Mouse (Mus musculus) embryonic facial prominence, embryonic 13.5 days (tissue): ENCODE results near the gene Ankrd11. TPM values are rescaled to one million over a fixed set of nuclear protein-coding genes. Genes with fewer than 3 reads are reported as not detected.

Experiments
- ATAC-seq: fragments of 200-750 bp; cut with Nextera tagmentation; 2 replicates; pipeline ENCODE4 v1.8.0; 2017; ENCODE audit warnings: low read depth; ENCODE audit not compliant: insufficient number of reproducible peaks, insufficient read depth, low FRiP score, low TSS enrichment
- H3K27ac ChIP-seq: fragments of 300-500 bp; sonication (generic); 2 replicates; pipeline ENCODE4 v1.5.1; 2015; ENCODE audit warnings: moderate library complexity, mild to moderate bottlenecking, inconsistent platforms
- H3K27me3 ChIP-seq: fragments of 300-500 bp; sonication (generic); 2 replicates; pipeline ENCODE4 v1.6.1; 2015; ENCODE audit warnings: mild to moderate bottlenecking, inconsistent platforms
- H3K36me3 ChIP-seq: fragments of 300-500 bp; sonication (generic); 2 replicates; pipeline ENCODE4 v1.6.1; 2015; ENCODE audit warnings: mild to moderate bottlenecking, inconsistent platforms
- H3K4me1 ChIP-seq: fragments of 300-500 bp; sonication (generic); 2 replicates; pipeline ENCODE4 v1.6.1; 2015; ENCODE audit warnings: inconsistent platforms
- H3K4me2 ChIP-seq: fragments of 300-500 bp; sonication (generic); 2 replicates; pipeline ENCODE4 v1.6.1; 2015; ENCODE audit warnings: moderate library complexity, mild to moderate bottlenecking, inconsistent platforms
- H3K4me3 ChIP-seq: fragments of 300-500 bp; sonication (generic); 2 replicates; pipeline ENCODE4 v1.5.1; 2015; ENCODE audit warnings: mild to moderate bottlenecking, inconsistent platforms
- H3K9ac ChIP-seq: fragments of 300-500 bp; sonication (generic); 2 replicates; pipeline ENCODE4 v1.6.1; 2015; ENCODE audit warnings: mild to moderate bottlenecking, inconsistent platforms
- H3K9me3 ChIP-seq: fragments of 300-500 bp; sonication (generic); 2 replicates; pipeline ENCODE4 v1.6.1; 2016; ENCODE audit warnings: inconsistent platforms
- WGBS: fragments of 180-500 bp; shearing (Covaris S2); methylation state at CpG from one replicate; pipeline ENCODE4 v1.1.7; 2015; ENCODE audit warnings: mixed read lengths; 5-methylcytosine and 5-hydroxymethylcytosine counted together
- polyA plus RNA-seq: library from polyadenylated mRNA; unstranded; fragments of >200 nt; fragmentation: Nextera tagmentation; extraction: Ambion mirVana; gene quantifications from 2 replicates; pipeline ENCODE4 v1.2.1, GENCODE M21; 2015

The Ankrd11 gene
- polyA plus RNA-seq, 1 experiment from 2014 or later: 40.9 TPM

DNA sequence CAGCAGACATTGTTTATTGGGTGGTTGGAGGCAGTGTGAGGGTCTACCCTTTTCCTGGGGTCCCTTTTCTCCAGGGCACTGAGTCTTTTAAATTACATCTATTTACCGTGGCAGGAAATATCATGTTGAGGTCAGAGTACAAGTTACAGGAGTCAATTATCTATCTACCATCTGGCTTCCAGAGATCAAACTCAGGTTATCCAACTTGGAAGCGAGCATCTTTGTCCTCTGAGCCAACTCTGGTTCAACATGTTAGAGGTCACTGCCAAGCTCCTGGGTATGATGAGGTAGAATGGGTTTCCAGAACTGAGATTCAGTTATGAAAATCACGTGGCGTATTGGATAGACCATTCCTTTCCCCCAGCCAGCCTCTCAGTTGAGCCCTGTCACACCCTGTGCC is 187.0 kb downstream of the Ankrd11 start:
- Histone ChIP-seq H3K27me3 (no peaks in the 10 kb centered on the region), H3K4me1 (peaks cover 10% of the 10 kb centered on the region), H3K9me3 (no peaks in the 10 kb centered on the region), H3K4me3 (no peak overlapping the region), H3K4me2 (no peak overlapping the region), H3K27ac (no peak overlapping the region), H3K36me3 (no peaks in the 10 kb centered on the region), H3K9ac (no peak overlapping the region)
- no peak for ATAC-seq
- WGBS: 61% methylated on average over 4 of the region's 4 CpGs

- Histone ChIP-seq H3K4me2 (no peak overlapping the region), H3K4me1 (peaks cover 16% of the 10 kb centered on the region), H3K27me3 (no peaks in the 10 kb centered on the region), H3K9ac (no peak overlapping the region), H3K36me3 (no peaks in the 10 kb centered on the region), H3K9me3 (no peaks in the 10 kb centered on the region), H3K4me3 (no peak overlapping the region), H3K27ac (no peak overlapping the region)
- 69% methylated on average over 7 of the region's 7 CpGs for WGBS
- ATAC-seq: no peak
Observed at GRCm38 (mm10) chr8:122854388-122854787, 187.7 kb downstream of the Ankrd11 start.

GRCm38 (mm10) chr8:122853340-122853771 is 188.7 kb downstream of the Ankrd11 start:
- Histone ChIP-seq H3K36me3 (no peaks in the 10 kb centered on the region), H3K9me3 (no peaks in the 10 kb centered on the region), H3K4me3 (no peak overlapping the region), H3K27me3 (peaks cover 3% of the 10 kb centered on the region; the same call in 1 of the 2 replicates), H3K27ac (no peak overlapping the region), H3K9ac (no peak overlapping the region), H3K4me1 (peaks cover 22% of the 10 kb centered on the region), H3K4me2 (no peak overlapping the region)
- 19% methylated on average over 11 of the region's 11 CpGs for WGBS
- 0 out of 2 replicates have a peak, but pooled peaks have one; percentile 16 for ATAC-seq

GRCm38 (mm10) chr8:122852546-122852905 is 189.6 kb downstream of the Ankrd11 start:
- ATAC-seq: no peak
- 35% methylated on average over 1 of the region's 1 CpGs for WGBS
- H3K4me2 ChIP-seq: no peak overlapping the region

DNA sequence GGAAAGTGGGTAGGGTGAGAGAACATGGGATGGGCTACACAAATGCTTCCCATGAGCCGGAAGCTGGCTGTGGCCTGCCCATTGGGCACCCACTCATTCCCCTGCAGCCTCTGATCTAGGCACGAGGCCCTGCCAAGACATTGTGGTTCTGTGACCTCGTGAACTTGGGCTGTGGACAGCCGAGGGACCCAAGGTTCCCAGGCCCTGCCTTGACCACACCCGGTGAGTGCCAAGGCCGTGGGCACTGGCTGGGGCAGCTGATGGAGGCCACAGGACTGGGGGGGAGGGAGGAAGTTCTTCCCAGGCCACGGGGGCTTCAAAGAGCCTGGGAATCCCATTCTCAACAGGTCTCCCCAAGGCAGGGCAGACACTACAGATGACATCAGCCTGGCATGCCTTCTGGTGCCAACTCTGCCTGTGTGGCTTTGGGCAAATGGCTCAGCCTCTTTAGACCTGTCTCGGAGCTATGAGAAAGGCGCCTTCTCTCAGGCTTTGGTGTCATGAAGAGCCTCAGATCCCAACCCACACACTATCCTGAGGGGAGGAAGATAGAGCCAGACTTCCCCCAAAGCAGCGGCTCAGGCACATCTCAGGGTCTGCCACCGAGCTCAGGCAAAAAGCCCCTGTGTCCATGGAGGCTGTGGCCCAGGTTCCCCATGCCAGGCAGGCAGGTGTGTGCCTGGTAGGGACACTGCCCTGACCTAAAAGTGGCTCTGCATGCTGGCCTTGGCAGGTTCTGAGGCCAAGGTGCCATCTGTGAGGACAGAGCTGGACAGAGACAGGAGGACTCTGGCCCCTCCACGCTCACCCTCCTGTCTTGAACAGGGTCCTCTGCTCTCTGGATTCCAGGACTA is 190.2 kb downstream of the Ankrd11 start:
- no peaks in the 10 kb centered on the region for H3K36me3 ChIP-seq
- no peak overlapping the region for H3K9ac ChIP-seq
- no peak for ATAC-seq
- WGBS: 87% methylated on average over 12 of the region's 12 CpGs
- H3K9me3 ChIP-seq: no peaks in the 10 kb centered on the region
- H3K4me3 ChIP-seq: no peak overlapping the region
- no peak overlapping the region for H3K4me2 ChIP-seq
- H3K27ac ChIP-seq: no peak overlapping the region
- H3K27me3 ChIP-seq: peaks cover 3% of the 10 kb centered on the region; the same call in 1 of the 2 replicates
- H3K4me1 ChIP-seq: peaks cover 25% of the 10 kb centered on the region

More at GRCm38 (mm10) chr8:122852546-122852905, 189.6 kb downstream of the Ankrd11 start:
- Histone ChIP-seq H3K9me3 (no peaks in the 10 kb centered on the region), H3K9ac (no peak overlapping the region), H3K4me3 (no peak overlapping the region), H3K27ac (no peak overlapping the region), H3K36me3 (no peaks in the 10 kb centered on the region), H3K27me3 (peaks cover 3% of the 10 kb centered on the region; the same call in 1 of the 2 replicates), H3K4me1 (peaks cover 25% of the 10 kb centered on the region)

DNA sequence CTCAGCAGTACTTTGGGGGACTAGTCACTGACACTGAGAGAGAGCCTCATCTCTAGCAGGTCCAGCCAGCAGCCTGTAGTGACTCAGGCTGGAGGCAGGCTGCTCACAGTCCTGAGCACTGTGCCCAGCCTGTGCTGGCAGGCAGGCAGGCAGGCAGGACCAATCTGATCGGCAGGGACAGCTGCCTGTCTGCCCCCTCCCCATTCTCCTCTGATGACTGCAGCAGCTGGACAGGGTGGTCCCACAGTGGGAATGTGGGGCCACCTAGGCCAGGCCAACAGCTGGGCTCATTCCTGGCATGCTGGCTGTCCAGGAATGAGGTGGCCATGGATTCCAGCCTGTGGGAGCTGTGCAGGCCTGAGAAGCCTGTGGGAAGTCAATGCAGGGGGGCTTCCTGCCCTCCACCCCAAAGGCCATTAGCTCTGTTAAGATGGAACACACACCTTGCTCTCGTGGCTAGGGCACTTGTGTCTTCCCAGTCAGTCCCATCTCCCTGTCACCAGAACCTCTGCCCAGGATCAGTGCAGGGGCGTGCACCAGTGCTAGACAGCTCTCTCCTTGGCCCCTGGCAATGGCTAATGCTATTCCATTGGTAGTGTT is 191.3 kb downstream of the Ankrd11 start:
- H3K27ac ChIP-seq: no peak overlapping the region
- H3K36me3 ChIP-seq: no peaks in the 10 kb centered on the region
- H3K4me3 ChIP-seq: no peak overlapping the region
- peaks cover 3% of the 10 kb centered on the region; the same call in 1 of the 2 replicates for H3K27me3 ChIP-seq
- ATAC-seq: no peak
- H3K9me3 ChIP-seq: no peaks in the 10 kb centered on the region
- WGBS: 73% methylated on average over 3 of the region's 3 CpGs
- H3K9ac ChIP-seq: no peak overlapping the region
- peaks cover 25% of the 10 kb centered on the region for H3K4me1 ChIP-seq
- no peak overlapping the region for H3K4me2 ChIP-seq

DNA sequence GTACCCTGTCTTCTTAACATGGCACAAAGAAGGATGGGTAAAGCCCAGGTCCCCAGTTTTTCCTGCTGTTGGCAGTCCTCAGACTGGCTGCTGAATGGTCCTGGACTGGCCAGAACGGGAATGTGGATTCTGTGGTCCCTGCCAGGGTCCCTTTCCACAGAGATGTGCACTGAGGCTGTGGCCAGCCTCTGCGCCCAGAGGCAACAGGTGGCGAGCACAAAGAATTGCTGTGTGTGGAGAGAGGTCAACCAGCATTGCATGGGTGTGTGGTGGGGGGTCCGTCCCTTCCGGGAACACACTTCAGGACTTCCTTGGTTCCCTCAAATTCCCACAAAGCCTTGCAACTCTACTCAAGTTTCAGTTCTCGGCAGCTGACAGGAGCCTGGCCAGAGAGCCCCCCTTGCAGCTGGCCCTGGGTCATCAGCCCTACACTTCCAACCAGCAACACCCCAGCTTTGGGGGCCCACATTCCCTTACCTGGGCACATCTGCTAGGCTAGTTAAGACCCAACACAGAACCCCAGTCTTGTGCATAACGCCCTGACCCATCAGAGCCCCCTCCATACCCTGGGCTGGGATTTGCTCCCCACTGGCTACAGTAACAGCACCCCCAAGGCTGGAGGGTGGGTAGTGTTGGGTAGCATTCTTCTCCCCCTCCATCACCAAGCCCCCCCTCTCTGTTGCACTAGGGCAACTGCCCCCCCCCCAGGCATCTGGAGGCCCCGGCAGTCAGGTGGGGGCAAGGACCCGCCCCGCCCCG is 192.7 kb downstream of the Ankrd11 start:
- 0 out of 2 replicates have a peak, but pooled peaks have one; percentile 13 for ATAC-seq
- Histone ChIP-seq H3K4me3 (no peak overlapping the region; the same call in 1 of the 2 replicates), H3K27me3 (peaks cover 3% of the 10 kb centered on the region; the same call in 1 of the 2 replicates), H3K27ac (no peak overlapping the region), H3K9me3 (no peaks in the 10 kb centered on the region), H3K4me2 (no peak overlapping the region), H3K36me3 (no peaks in the 10 kb centered on the region), H3K4me1 (peaks cover 25% of the 10 kb centered on the region), H3K9ac (no peak overlapping the region)
- WGBS: 34% methylated on average over 7 of the region's 11 CpGs

DNA sequence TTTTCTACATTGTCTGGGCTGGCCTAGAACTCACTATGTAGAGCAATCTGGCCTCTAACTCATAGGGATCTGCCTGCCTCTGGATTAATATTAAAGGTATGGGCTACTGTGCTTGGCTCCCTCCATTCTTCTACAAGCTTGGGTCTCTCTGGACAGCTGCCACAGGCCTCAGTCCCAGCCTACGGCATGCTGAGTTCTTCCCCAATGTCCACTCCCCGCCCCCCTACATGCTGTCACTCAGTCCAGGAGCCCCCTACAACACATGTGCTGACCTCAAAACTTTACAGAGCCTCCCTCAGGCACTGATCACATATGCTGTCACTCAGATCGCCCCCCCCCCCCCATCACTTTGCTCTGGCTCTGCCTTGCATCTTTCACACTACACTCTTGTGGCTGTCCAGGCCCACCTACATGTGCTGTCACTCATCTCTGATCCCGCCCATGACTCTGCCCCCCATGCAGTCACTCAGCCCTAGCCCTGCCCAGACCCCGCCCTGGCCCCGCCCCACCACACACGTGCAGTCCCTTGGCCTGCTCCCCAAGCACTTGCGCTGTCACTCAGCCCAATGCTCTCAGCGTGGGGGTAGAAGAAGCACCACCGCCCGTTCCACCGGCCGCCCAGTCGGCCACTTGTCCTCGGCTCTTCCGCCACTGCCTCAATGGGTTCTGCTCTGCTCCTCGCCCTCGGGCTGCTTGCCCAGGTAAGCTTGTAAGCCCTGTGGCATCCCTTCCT is 194.1 kb downstream of the Ankrd11 start, which contains the start of gene Cdh15:
Gene Cdh15 (plus strand): TSS at position 138 of the 733 bp plus-strand sequence.
- peak; percentile 74 for ATAC-seq
- Histone ChIP-seq H3K27me3 (peaks cover 3% of the 10 kb centered on the region; the same call in 1 of the 2 replicates), H3K36me3 (no peaks in the 10 kb centered on the region), H3K27ac (no peak within 1 kb of the TSS), H3K9ac (0 out of 2 replicates have a peak within 1 kb of the TSS, but pooled peaks have one; percentile 49), H3K4me1 (peaks cover 17% of the 10 kb centered on the region), H3K9me3 (no peaks in the 10 kb centered on the region), H3K4me3 (peak within 1 kb of the TSS; percentile 20), H3K4me2 (peak within 1 kb of the TSS; percentile 49)
- 14% methylated on average over 18 of the region's 18 CpGs for WGBS

DNA sequence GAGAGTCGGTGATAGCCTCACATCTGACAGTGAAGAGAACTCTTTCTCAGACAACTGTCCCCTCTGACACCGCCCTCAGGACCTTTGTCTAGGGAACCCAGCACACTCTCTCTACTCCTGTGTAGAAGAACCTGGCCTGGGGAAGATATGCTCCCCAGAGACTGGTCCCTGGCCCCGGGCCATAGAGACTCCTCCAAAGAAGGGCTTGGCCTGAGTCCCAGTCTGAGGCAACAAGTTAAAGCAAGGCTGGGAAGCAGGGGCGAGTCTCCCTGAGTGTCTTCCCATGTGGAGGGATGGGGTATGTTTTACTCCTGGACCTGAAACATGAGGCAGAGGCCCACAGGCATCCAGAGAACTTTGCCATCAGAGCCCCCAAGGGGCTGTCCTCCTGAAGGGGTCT is 196.4 kb downstream of the Ankrd11 start:
- peaks cover 3% of the 10 kb centered on the region; the same call in 1 of the 2 replicates for H3K27me3 ChIP-seq
- WGBS: 73% methylated on average over 4 of the region's 4 CpGs
- H3K36me3 ChIP-seq: no peaks in the 10 kb centered on the region
- no peak overlapping the region for H3K4me3 ChIP-seq
- no peak overlapping the region for H3K9ac ChIP-seq
- H3K4me1 ChIP-seq: peaks cover 18% of the 10 kb centered on the region
- H3K27ac ChIP-seq: no peak overlapping the region
- no peak overlapping the region for H3K4me2 ChIP-seq
- H3K9me3 ChIP-seq: no peaks in the 10 kb centered on the region
- ATAC-seq: no peak

GRCm38 (mm10) chr8:122844161-122844560 is 197.9 kb downstream of the Ankrd11 start:
- peaks cover 3% of the 10 kb centered on the region; the same call in 1 of the 2 replicates for H3K27me3 ChIP-seq
- H3K4me2 ChIP-seq: no peak overlapping the region
- ATAC-seq: no peak
- no peak overlapping the region for H3K27ac ChIP-seq
- no peaks in the 10 kb centered on the region for H3K9me3 ChIP-seq
- no peaks in the 10 kb centered on the region for H3K36me3 ChIP-seq
- H3K9ac ChIP-seq: no peak overlapping the region
- peaks cover 11% of the 10 kb centered on the region for H3K4me1 ChIP-seq
- 48% methylated on average over 3 of the region's 3 CpGs for WGBS
- H3K4me3 ChIP-seq: no peak overlapping the region

- Histone ChIP-seq H3K9me3 (no peaks in the 10 kb centered on the region), H3K27me3 (no peaks in the 10 kb centered on the region), H3K4me2 (no peak overlapping the region), H3K9ac (no peak overlapping the region), H3K4me3 (no peak overlapping the region), H3K36me3 (no peaks in the 10 kb centered on the region), H3K4me1 (no peaks in the 10 kb centered on the region), H3K27ac (no peak overlapping the region)
- 94% methylated on average over 13 of the region's 13 CpGs for WGBS
- ATAC-seq: no peak
Observed at GRCm38 (mm10) chr8:122836696-122837095, 205.4 kb downstream of the Ankrd11 start.
